Mouse (Mus musculus): ENCODE results near the gene Hmga2.

DNA sequence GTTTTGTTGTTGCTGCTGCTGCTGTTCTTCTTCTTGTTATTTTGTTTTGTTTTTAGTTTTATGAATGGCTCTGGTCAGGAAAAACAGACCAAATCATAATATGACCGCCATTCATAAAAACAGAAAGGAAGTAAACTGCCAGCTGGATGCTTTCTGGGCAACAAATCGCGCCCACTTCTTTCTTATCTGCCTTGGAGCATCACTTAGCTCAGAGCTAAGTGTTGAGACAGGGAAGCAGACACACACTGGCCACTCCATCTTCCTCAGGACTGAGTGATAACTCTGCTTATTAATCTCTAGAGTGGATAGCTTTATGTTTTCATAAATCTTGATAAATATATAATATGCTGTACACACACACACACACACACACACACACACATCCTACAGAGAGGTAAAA lies 98.5 kb downstream of the Hmga2 start:
- TF ChIP-seq CTCF (IDR thresholded peaks at IDR 0.05; ENCODE audit: insufficient read depth, low read depth, low read length) (no peak), POLR2A (IDR thresholded peaks at IDR 0.05; ENCODE audit: insufficient read depth, low read depth, low read length) (no peak)

Measured in olfactory bulb, adult 2 months (tissue).